Mouse (Mus musculus) heart, adult 2 months (tissue): ENCODE measurements around the gene Cd6.

Experiments
- CTCF ChIP-seq: fragments of 200-600 bp; IDR thresholded peaks from 2 replicates; pipeline ENCODE4 v1.8.1; 2022; ENCODE audit warnings: antibody characterized with exemption, mild to moderate bottlenecking, moderate library complexity
- EP300 ChIP-seq: fragments of 200-500 bp; IDR thresholded peaks from 2 replicates; pipeline ENCODE4 v1.6.1; 2011; ENCODE audit warnings: low read depth, low read length, control low read depth; ENCODE audit not compliant: insufficient read depth

- no peak for TF ChIP-seq EP300
- TF ChIP-seq CTCF, result no peak
These were observed 77.2 kb downstream of the Cd6 start for GRCm38 (mm10) chr19:10752646-10753045.
